Mouse (Mus musculus): Measurements from ENCODE around the gene Smim5. TPM values are rescaled to one million over a fixed set of nuclear protein-coding genes. Genes with fewer than 3 reads are reported as not detected.

The Smim5 gene
- polyA plus RNA-seq, 1 experiment from 2014 or later, result 2.9 TPM

DNA sequence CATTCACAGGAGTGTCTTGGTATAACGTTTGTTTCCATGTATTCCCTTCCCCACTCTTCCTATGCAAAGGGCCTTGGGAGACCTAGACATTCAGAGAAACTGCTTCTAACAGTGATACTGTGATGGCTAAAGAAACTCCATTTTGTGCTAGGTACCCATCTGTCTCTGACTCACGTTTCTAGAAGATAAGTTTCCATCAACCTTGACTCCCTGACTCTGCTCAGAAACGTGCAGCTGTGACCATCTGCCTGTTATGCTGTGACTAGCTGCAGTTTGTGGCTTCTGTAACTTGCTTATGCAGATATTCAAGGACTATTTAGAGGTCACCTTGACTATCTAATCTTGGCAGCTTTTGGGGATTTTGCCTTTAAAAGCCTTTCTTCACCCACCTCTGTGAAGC is 31.5 kb downstream of the Smim5 start:
- Histone ChIP-seq H3K27ac (ENCODE audit: low read depth, low read length) (no peak overlapping the region), H3K27me3 (ENCODE audit: control insufficient read depth, insufficient read depth, low read length) (no peaks in the 10 kb centered on the region), H3K9ac (ENCODE audit: low read depth, low read length) (no peak overlapping the region), H3K4me2 (replicated peaks; ENCODE audit: low read depth, low read length) (no peak overlapping the region), H3K4me3 (ENCODE audit: low read length) (no peak overlapping the region), H3K4me1 (ENCODE audit: control insufficient read depth, insufficient read depth, low read length) (peaks cover 13% of the 10 kb centered on the region), H3K36me3 (ENCODE audit: control insufficient read depth, insufficient read depth, low read length) (peaks cover 15% of the 10 kb centered on the region), H3K9me3 (ENCODE audit: control insufficient read depth, low read length) (no peaks in the 10 kb centered on the region)
- WGBS, result 73% methylated on average over 3 of the region's 3 CpGs
- no peak for ATAC-seq (ENCODE audit: low FRiP score, low TSS enrichment)

DNA sequence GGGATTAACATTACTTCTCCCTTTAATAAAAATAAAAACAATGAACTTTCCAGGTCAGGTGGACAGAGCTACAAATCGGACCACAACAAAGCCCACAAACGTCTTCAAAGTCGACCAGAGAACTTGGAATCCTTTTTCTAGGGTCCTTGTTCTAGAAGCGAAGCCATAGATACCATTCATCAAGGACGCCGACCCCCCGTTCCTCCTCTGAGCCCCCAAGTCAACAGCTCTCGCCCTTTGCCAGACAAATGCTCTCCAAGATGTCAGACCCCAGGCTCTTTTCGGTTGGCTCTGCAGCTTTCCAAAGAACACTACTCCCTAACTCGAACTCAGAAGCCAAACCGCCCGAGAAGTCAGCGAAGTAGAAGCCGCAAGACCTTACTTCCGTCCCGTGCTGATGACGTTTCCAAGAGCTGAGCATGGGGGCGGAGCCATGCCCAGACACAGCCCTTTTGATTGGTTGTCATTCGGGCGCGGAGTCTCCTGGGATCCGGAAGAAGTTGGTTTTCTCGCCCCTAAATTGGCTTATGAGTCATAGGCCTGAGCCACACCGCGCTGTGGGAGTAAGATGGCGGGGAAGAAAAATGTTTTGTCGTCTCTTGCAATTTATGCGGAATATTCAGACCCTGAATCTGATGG is 33.5 kb downstream of the Smim5 start, which contains the start of the genes Sap30bp and Recql5:
TSS of gene Sap30bp (plus strand) at position 175 of the 639 bp plus-strand sequence.
TSS of gene Recql5 (minus strand) at position 370 of the 639 bp plus-strand sequence.
- no peaks in the 10 kb centered on the region for H3K9me3 ChIP-seq (ENCODE audit: control insufficient read depth, low read length)
- peak within 1 kb of the TSS; percentile 81 for H3K4me2 ChIP-seq (replicated peaks; ENCODE audit: low read depth, low read length)
- peak; percentile 99 for ATAC-seq (ENCODE audit: low FRiP score, low TSS enrichment)
- peak within 1 kb of the TSS; percentile 80 for H3K4me3 ChIP-seq (ENCODE audit: low read length)
- peaks cover 24% of the 10 kb centered on the region for H3K36me3 ChIP-seq (ENCODE audit: control insufficient read depth, insufficient read depth, low read length)
- WGBS, result under 1% methylated on average over 28 of the region's 28 CpGs
- H3K9ac ChIP-seq (ENCODE audit: low read depth, low read length), result peak within 1 kb of the TSS; percentile 82
- no peaks in the 10 kb centered on the region for H3K27me3 ChIP-seq (ENCODE audit: control insufficient read depth, insufficient read depth, low read length)
- peaks cover 13% of the 10 kb centered on the region for H3K4me1 ChIP-seq (ENCODE audit: control insufficient read depth, insufficient read depth, low read length)
- H3K27ac ChIP-seq (ENCODE audit: low read depth, low read length), result no peak within 1 kb of the TSS

DNA sequence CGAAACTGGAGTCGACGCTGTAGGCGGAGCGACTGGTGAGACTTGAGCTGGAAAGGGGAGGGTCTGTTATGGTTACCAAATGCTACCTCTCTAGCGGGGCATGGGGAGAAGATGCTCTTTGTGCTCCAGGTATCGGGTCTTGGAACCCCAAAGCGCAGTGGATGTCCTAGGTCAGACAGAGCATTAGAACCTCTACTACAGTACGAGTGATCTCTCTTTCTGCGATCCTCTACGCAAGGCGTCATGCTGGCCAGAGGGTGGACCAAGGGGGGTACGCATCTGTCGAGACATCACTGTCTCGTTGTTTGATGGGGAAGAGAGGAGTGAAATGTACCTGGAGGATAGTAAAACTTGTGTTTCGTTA is 34.0 kb downstream of the Smim5 start:
- peak; percentile 43 for ATAC-seq (ENCODE audit: low FRiP score, low TSS enrichment)
- H3K4me1 ChIP-seq (ENCODE audit: control insufficient read depth, insufficient read depth, low read length), result peaks cover 13% of the 10 kb centered on the region
- no peaks in the 10 kb centered on the region for H3K9me3 ChIP-seq (ENCODE audit: control insufficient read depth, low read length)
- no peaks in the 10 kb centered on the region for H3K27me3 ChIP-seq (ENCODE audit: control insufficient read depth, insufficient read depth, low read length)
- no peak overlapping the region for H3K27ac ChIP-seq (ENCODE audit: low read depth, low read length)
- peak overlapping the region; percentile 80 for H3K4me3 ChIP-seq (ENCODE audit: low read length)
- 1% methylated on average over 16 of the region's 16 CpGs for WGBS
- H3K36me3 ChIP-seq (ENCODE audit: control insufficient read depth, insufficient read depth, low read length), result peaks cover 28% of the 10 kb centered on the region
- H3K4me2 ChIP-seq (replicated peaks; ENCODE audit: low read depth, low read length), result peak overlapping the region; percentile 81
- peak overlapping the region; percentile 82 for H3K9ac ChIP-seq (ENCODE audit: low read depth, low read length)

DNA sequence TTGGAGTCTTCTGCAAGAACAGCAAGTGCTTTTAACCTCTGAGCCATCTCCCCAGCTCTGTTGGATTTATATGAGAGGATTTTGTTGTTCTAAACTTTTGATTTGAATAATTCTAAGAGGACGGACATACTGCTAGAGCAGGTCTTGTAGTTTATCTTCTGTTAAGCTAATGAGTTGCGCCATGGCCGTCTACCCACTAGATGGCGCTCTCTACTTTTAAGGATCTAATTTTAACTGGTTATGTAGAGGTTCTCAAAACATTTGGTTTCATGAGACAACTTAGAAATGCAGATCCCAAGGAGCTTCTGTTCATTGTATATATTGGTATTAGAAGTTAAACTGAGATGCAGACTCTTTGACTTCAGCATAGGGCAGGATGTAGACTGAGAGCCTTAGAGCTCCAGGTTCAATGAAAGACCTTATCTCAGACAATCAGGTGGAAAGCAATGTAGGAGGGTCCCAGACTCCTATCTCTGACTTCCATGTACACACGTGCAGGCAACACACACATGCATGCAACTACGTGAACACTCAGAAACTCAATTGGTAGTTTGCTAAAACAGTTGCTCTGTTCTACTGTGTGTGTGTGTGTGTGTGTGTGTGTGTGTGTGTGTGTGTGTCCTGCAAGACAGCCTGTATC is 40.0 kb downstream of the Smim5 start:
- ATAC-seq (ENCODE audit: low FRiP score, low TSS enrichment), result no peak
- 41% methylated on average over 6 of the region's 6 CpGs for whole genome bisulfite sequencing
- Histone ChIP-seq H3K9me3 (ENCODE audit: control insufficient read depth, low read length) (no peaks in the 10 kb centered on the region), H3K27ac (ENCODE audit: low read depth, low read length) (no peak overlapping the region), H3K4me1 (ENCODE audit: control insufficient read depth, insufficient read depth, low read length) (peaks cover 1% of the 10 kb centered on the region; the same call in 1 of the 2 replicates), H3K4me2 (replicated peaks; ENCODE audit: low read depth, low read length) (no peak overlapping the region), H3K9ac (ENCODE audit: low read depth, low read length) (no peak overlapping the region), H3K36me3 (ENCODE audit: control insufficient read depth, insufficient read depth, low read length) (peaks cover 71% of the 10 kb centered on the region), H3K27me3 (ENCODE audit: control insufficient read depth, insufficient read depth, low read length) (no peaks in the 10 kb centered on the region), H3K4me3 (ENCODE audit: low read length) (no peak overlapping the region)

DNA sequence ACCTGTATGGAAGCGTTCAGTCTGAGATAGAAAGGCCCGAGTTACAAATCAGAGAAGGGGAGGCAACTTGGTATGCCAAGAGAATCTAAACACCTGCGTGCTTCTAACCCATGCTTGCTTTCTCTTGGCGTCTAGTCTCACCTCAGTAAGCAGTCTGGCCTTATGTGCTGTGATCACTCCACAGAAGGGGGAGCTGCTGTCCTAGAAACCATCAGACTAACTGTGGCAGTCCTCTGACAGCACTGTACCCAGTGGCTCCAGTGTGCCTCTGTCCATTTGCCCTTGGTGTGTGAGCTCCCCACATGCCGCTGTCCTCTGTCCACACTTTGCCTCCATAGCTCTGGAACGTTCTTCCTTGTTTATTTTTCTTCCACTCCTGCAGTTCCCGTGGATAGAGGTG is 42.2 kb downstream of the Smim5 start:
- H3K9ac ChIP-seq (ENCODE audit: low read depth, low read length), result no peak overlapping the region
- no peaks in the 10 kb centered on the region for H3K4me1 ChIP-seq (ENCODE audit: control insufficient read depth, insufficient read depth, low read length)
- H3K4me3 ChIP-seq (ENCODE audit: low read length), result no peak overlapping the region
- no peak for ATAC-seq (ENCODE audit: low FRiP score, low TSS enrichment)
- no peaks in the 10 kb centered on the region for H3K9me3 ChIP-seq (ENCODE audit: control insufficient read depth, low read length)
- no peak overlapping the region for H3K27ac ChIP-seq (ENCODE audit: low read depth, low read length)
- H3K27me3 ChIP-seq (ENCODE audit: control insufficient read depth, insufficient read depth, low read length), result no peaks in the 10 kb centered on the region
- H3K36me3 ChIP-seq (ENCODE audit: control insufficient read depth, insufficient read depth, low read length), result peaks cover 71% of the 10 kb centered on the region
- WGBS, result 71% methylated on average over 7 of the region's 7 CpGs
- H3K4me2 ChIP-seq (replicated peaks; ENCODE audit: low read depth, low read length), result no peak overlapping the region

DNA sequence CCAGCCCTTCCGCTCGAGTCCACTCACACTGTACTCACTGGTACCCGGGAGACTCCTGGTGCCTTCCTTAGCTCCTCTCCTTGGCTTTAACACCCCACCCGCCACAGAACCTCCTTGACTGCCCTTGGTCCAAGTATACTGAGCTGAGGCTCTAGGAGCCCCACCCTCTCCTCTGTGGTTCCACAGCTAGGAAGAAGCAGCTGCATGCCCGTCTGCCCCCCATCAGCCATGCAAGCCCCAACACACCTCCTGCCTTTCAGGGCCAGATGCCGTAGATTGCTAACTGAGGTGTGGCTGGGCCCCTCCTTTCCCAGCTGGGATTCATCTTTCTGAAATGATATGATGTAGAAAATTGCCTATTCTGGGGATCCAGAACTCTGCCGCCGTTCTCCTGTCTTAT is 45.5 kb downstream of the Smim5 start:
- WGBS, result 91% methylated on average over 8 of the region's 8 CpGs
- no peak overlapping the region for H3K4me2 ChIP-seq (replicated peaks; ENCODE audit: low read depth, low read length)
- H3K36me3 ChIP-seq (ENCODE audit: control insufficient read depth, insufficient read depth, low read length), result peaks cover 74% of the 10 kb centered on the region
- H3K4me3 ChIP-seq (ENCODE audit: low read length), result no peak overlapping the region
- H3K4me1 ChIP-seq (ENCODE audit: control insufficient read depth, insufficient read depth, low read length), result no peaks in the 10 kb centered on the region
- no peak overlapping the region for H3K27ac ChIP-seq (ENCODE audit: low read depth, low read length)
- no peaks in the 10 kb centered on the region for H3K9me3 ChIP-seq (ENCODE audit: control insufficient read depth, low read length)
- H3K9ac ChIP-seq (ENCODE audit: low read depth, low read length), result no peak overlapping the region
- no peak for ATAC-seq (ENCODE audit: low FRiP score, low TSS enrichment)
- no peaks in the 10 kb centered on the region for H3K27me3 ChIP-seq (ENCODE audit: control insufficient read depth, insufficient read depth, low read length)

DNA sequence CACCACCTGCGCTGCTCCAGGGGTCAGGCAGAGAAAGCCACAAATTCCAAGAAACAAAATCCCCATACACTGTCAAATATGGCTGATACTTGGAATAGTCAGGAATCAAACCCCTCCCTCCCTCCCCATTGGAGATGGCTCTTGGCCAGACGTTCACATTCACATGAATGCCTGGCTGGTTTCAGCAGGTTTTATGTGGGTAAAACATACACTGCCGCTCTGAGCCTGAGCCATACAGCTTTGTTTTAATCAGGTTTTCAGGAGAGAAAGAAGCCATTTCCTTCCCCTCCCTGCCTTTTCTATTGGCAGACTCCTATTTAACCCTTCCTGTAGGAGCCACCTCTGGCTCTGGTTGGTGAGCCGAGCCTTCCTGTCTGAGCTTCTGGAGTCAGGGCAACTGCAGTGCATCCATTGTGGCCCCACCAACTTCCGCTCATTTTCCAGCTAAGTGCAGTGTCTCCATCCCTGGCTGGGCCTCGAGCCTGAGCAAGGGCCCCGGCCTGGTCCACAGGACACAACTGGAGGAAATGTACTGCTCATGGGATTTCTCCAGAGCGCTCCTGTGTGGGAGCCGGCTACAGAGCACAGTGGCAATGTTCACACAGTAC is 46.6 kb downstream of the Smim5 start:
- H3K4me3 ChIP-seq (ENCODE audit: low read length), result no peak overlapping the region
- H3K36me3 ChIP-seq (ENCODE audit: control insufficient read depth, insufficient read depth, low read length), result peaks cover 76% of the 10 kb centered on the region
- no peak overlapping the region for H3K27ac ChIP-seq (ENCODE audit: low read depth, low read length)
- ATAC-seq (ENCODE audit: low FRiP score, low TSS enrichment), result no peak
- H3K4me2 ChIP-seq (replicated peaks; ENCODE audit: low read depth, low read length), result no peak overlapping the region
- H3K9ac ChIP-seq (ENCODE audit: low read depth, low read length), result no peak overlapping the region
- WGBS, result 90% methylated on average over 9 of the region's 9 CpGs
- no peaks in the 10 kb centered on the region for H3K9me3 ChIP-seq (ENCODE audit: control insufficient read depth, low read length)
- H3K27me3 ChIP-seq (ENCODE audit: control insufficient read depth, insufficient read depth, low read length), result no peaks in the 10 kb centered on the region
- H3K4me1 ChIP-seq (ENCODE audit: control insufficient read depth, insufficient read depth, low read length), result no peaks in the 10 kb centered on the region

DNA sequence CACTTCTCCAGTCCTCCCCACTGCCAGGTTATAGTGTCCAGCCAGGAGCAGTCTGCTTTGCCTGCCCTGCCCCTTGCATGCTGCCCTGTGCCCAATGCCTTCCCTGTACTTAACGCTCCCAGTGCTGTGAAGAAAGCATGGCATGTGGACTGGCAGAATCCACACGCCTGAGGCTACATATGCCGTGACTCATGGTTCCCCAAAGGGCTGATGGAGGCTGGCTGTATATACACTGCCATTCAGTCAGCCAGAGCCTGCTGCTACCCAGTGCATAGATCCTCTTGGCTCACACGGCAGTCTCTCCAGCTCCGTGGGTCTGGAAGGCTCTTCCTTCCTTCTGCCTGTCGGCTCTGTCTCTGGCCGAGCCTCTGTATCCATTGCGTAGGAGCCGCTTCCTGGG is 48.5 kb downstream of the Smim5 start:
- H3K4me2 ChIP-seq (replicated peaks; ENCODE audit: low read depth, low read length), result no peak overlapping the region
- no peaks in the 10 kb centered on the region for H3K4me1 ChIP-seq (ENCODE audit: control insufficient read depth, insufficient read depth, low read length)
- H3K9ac ChIP-seq (ENCODE audit: low read depth, low read length), result no peak overlapping the region
- no peak overlapping the region for H3K27ac ChIP-seq (ENCODE audit: low read depth, low read length)
- H3K4me3 ChIP-seq (ENCODE audit: low read length), result no peak overlapping the region
- H3K27me3 ChIP-seq (ENCODE audit: control insufficient read depth, insufficient read depth, low read length), result no peaks in the 10 kb centered on the region
- H3K36me3 ChIP-seq (ENCODE audit: control insufficient read depth, insufficient read depth, low read length), result peaks cover 78% of the 10 kb centered on the region
- no peak for ATAC-seq (ENCODE audit: low FRiP score, low TSS enrichment)
- H3K9me3 ChIP-seq (ENCODE audit: control insufficient read depth, low read length), result no peaks in the 10 kb centered on the region
- 90% methylated on average over 9 of the region's 9 CpGs for WGBS

DNA sequence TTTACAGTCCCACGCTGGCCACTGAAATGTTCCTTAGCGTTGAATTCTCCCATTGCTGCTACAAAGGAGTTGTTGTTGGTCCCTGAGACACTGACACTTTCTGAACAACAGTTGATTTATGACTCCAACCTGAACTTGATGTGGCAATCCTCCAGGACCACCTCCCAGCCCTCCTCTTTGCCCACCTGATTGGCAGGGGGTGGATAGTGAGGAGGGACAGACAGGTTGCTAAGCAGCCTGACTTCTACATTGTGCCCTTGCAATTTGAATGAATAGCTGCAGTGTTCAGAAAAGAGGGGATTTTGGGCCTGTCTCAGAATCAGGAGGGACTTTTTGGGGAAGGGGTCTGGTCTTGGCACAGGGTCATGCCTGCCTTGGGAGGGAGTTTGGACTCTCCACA is 51.0 kb downstream of the Smim5 start:
- no peaks in the 10 kb centered on the region for H3K9me3 ChIP-seq (ENCODE audit: control insufficient read depth, low read length)
- peaks cover 85% of the 10 kb centered on the region for H3K36me3 ChIP-seq (ENCODE audit: control insufficient read depth, insufficient read depth, low read length)
- H3K27me3 ChIP-seq (ENCODE audit: control insufficient read depth, insufficient read depth, low read length), result no peaks in the 10 kb centered on the region
- H3K4me2 ChIP-seq (replicated peaks; ENCODE audit: low read depth, low read length), result no peak overlapping the region
- WGBS, result 88% methylated on average over 2 of the region's 2 CpGs
- no peaks in the 10 kb centered on the region for H3K4me1 ChIP-seq (ENCODE audit: control insufficient read depth, insufficient read depth, low read length)
- no peak overlapping the region for H3K9ac ChIP-seq (ENCODE audit: low read depth, low read length)
- no peak overlapping the region for H3K4me3 ChIP-seq (ENCODE audit: low read length)
- ATAC-seq (ENCODE audit: low FRiP score, low TSS enrichment), result no peak
- no peak overlapping the region for H3K27ac ChIP-seq (ENCODE audit: low read depth, low read length)
